8 mouse cellular contexts compared by ENCODE assay signal in genomic region chr13:119596321-119597211, GRCm38 (mm10). TPM values are rescaled to one million over a fixed set of nuclear protein-coding genes. Genes with fewer than 3 reads are reported as not detected.
DNase-seq lines count a peak whose midpoint lies in the region; ATAC-seq and TF ChIP-seq lines count a peak whose summit lies in the region.
"Not testable (repeated sequence)": the region's sequence is repeated elsewhere in the genome, so short reads cannot be mapped to it uniquely, and the experiment has no call there.

No protein-coding gene starts in this region.

- ATAC-seq in forebrain, embryonic 14.5 days = peak; percentile 83
- ATAC-seq in hematopoietic stem cell, adult 5-6 weeks (replicated peaks in 1 of 2; ENCODE audit: insufficient read depth in 1 of 2, low FRiP score in 2 of 2, low TSS enrichment in 1 of 2, low read depth in 1 of 2, poor library complexity in 2 of 2, severe bottlenecking in 2 of 2) = peak; percentile 40 to 57; a peak in 2 of 4 replicates

- H3K9ac ChIP-seq in MEL (ENCODE audit: control insufficient read depth, low read depth, low read length, poor library complexity, severe bottlenecking); forebrain, embryonic 14.5 days (ENCODE audit: low read length): not testable (repeated sequence)

- intact Hi-C loops in left cerebral cortex, postnatal 4 days (cut with DNase I) = not testable (repeated sequence)

- DNase-seq in MEL (ENCODE audit: low read depth, low spot score) = peak; percentile 36
- peak; percentile 17 for DNase-seq in cerebellum, adult 11-12 months
- DNase-seq in forebrain, embryonic 14.5 days (ENCODE audit: low spot score) = peak; percentile 77
- DNase-seq in left cerebral cortex, postnatal 4 days = peak; percentile 24
- peak; percentile 37 for DNase-seq in lung, postnatal 36 days
- peak; percentile 56 for DNase-seq in ovary, adult 18-20 months (ENCODE audit: low spot score)
- DNase-seq in thymus, postnatal 0 days (ENCODE audit: low spot score) = peak; percentile 62

- not testable (repeated sequence) for H3K27ac ChIP-seq in MEL (ENCODE audit: control insufficient read depth, low read depth, low read length); forebrain, embryonic 14.5 days (ENCODE audit: low read depth, low read length)

- not testable (repeated sequence) for H3K4me2 ChIP-seq in forebrain, embryonic 14.5 days (ENCODE audit: low read length)

- H3K4me1 ChIP-seq in MEL (ENCODE audit: control insufficient read depth in 1 of 2, insufficient read depth in 2 of 2, low read length in 2 of 2); forebrain, embryonic 14.5 days (ENCODE audit: control insufficient read depth, insufficient read depth, low read length): not testable (repeated sequence)

- TF ChIP-seq CTCF in MEL (IDR thresholded peaks at IDR 0.05 in 2 of 3, conservative IDR thresholded peaks at IDR 0.05 in 1 of 3; ENCODE audit: control insufficient read depth in 1 of 3, insufficient read depth in 1 of 3, low read depth in 2 of 3, low read length in 3 of 3, poor library complexity in 1 of 3, severe bottlenecking in 1 of 3) = not testable (repeated sequence)

- H3K9me3 ChIP-seq in MEL (replicated peaks; ENCODE audit: insufficient read depth, low read length) = not testable (repeated sequence)
- H3K9me3 ChIP-seq in forebrain, embryonic 14.5 days (replicated peaks; ENCODE audit: control insufficient read depth, low read length) = peaks cover 17% of the 10 kb centered on the region

- H3K4me3 ChIP-seq in MEL (ENCODE audit: control insufficient read depth in 1 of 2, insufficient read depth in 1 of 2, low read depth in 2 of 2, low read length in 2 of 2); forebrain, embryonic 14.5 days (ENCODE audit: low read depth, low read length): not testable (repeated sequence)

- not testable (repeated sequence) for H3K27me3 ChIP-seq in MEL (ENCODE audit: control insufficient read depth in 1 of 2, insufficient read depth in 2 of 2, low read length in 2 of 2); forebrain, embryonic 14.5 days (replicated peaks; ENCODE audit: control insufficient read depth, insufficient read depth, low read length)

- not testable (repeated sequence) for TF ChIP-seq EP300 in MEL (IDR thresholded peaks at IDR 0.05; ENCODE audit: low read depth in 1 of 2, low read length in 2 of 2)

- not testable (repeated sequence) for H3K79me2 ChIP-seq in MEL (ENCODE audit: control insufficient read depth, insufficient read depth, low read length, poor library complexity)

- not testable (repeated sequence) for TF ChIP-seq POLR2A in MEL (IDR thresholded peaks at IDR 0.05; ENCODE audit: control insufficient read depth in 1 of 2, insufficient read depth in 1 of 2, low read depth in 1 of 2, low read length in 2 of 2, poor library complexity in 1 of 2)

- TF ChIP-seq RAD21 in MEL (IDR thresholded peaks at IDR 0.05; ENCODE audit: low read depth, low read length) = not testable (repeated sequence)

- H3K36me3 ChIP-seq in MEL (ENCODE audit: control insufficient read depth in 1 of 2, insufficient read depth in 2 of 2, low read length in 2 of 2); forebrain, embryonic 14.5 days (ENCODE audit: control insufficient read depth, insufficient read depth, low read length): not testable (repeated sequence)

- 64% methylated on average over 14 of the region's 16 CpGs for WGBS in forebrain, embryonic 14.5 days

RNA-seq across cellular contexts. Expression of gene Ccl28, which starts 27.1 kb away (rescaled TPM):
- total RNA-seq in MEL (2012; rRNA removed) = not detected in 2 replicates
- not detected for polyA plus RNA-seq in MEL (2012; ENCODE audit: insufficient read depth in 1 of 2, insufficient read length in 2 of 2, low read depth in 1 of 2, low replicate concordance in 2 of 2, missing spikeins in 1 of 2)
- polyA plus RNA-seq in forebrain, embryonic 14.5 days (2014; fragmentation: Nextera tagmentation; extraction: Ambion mirVana) = 0.14 and 0.31 TPM in 2 replicates
- 0.35 and 1.5 TPM in 2 replicates for total RNA-seq in hematopoietic stem cell, adult 5-6 weeks (2017)
- total RNA-seq in left cerebral cortex, postnatal 4 days (2021) = 1 to 10 TPM in 1 of 2 experiments, under 1 TPM in 1; 0.68 to 2.8 TPM
- polyA plus RNA-seq in thymus, postnatal 0 days (2015; fragmentation: Nextera tagmentation; extraction: Ambion mirVana) = 0.04 and 0.08 TPM in 2 replicates

Comparison
In these comparisons a context has a peak if more than half of its experiments do, and no peak if none do; other contexts are left out.
1. DNase-seq: peak in every context shown above with its lines; median percentile 77 in forebrain, embryonic 14.5 days; 62 in thymus, postnatal 0 days; 56 in ovary, adult 18-20 months; 37 in lung, postnatal 36 days; 36 in MEL; 24 in left cerebral cortex, postnatal 4 days; 17 in cerebellum, adult 11-12 months.